Mouse (Mus musculus): ENCODE results near the gene Mylk.

The Mylk gene

DNA sequence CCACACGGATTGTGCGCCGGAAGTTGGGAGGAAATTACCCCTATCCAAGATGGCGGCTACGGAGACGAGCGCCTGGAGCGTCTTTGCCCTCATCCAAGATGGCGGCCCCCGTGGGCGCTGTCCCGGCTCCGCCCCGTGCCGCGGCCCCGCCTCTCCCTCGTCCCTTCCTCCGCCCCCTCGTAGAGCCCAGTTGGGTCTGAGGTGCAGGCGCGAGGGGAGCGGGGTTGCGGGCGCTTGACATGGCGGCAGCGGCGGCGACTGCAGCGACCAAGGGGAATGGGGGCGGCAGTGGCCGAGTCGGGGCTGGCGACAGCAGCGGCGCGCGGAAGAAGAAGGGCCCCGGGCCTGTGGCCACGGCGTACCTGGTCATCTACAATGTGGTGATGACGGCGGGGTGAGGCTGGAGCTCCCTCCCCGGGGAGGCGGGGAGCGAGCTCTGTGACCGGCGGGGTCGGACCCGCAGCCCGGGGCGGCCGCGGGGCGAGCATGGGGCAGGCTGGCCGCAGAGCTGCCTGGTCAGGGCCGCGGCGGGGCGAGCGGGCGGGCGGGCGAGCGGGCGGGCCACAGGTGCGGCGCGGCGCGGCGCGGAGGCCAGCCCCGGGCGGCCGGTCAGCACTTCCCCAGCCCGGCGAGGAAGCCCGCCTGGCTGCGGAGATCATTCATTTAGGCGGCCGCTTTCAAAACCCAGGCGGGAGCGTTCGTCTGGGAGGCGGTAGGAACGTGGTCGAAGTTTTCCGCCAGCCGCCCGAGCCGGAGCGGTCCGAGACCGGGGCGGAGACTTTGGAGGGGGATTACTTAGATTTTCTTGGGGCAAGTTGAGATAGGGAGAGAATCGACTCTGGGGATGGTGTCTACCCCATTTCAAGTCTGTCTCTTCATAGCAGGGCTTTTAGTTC, 277.5 kb downstream of the Mylk start, which contains the start of gene Hacd2:
Hacd2 (plus strand) TSS at position 187 of the 896 bp plus-strand sequence.
- peak; percentile 85 to 90 for DNase-seq (ENCODE audit: low spot score in 2 of 2)

DNA sequence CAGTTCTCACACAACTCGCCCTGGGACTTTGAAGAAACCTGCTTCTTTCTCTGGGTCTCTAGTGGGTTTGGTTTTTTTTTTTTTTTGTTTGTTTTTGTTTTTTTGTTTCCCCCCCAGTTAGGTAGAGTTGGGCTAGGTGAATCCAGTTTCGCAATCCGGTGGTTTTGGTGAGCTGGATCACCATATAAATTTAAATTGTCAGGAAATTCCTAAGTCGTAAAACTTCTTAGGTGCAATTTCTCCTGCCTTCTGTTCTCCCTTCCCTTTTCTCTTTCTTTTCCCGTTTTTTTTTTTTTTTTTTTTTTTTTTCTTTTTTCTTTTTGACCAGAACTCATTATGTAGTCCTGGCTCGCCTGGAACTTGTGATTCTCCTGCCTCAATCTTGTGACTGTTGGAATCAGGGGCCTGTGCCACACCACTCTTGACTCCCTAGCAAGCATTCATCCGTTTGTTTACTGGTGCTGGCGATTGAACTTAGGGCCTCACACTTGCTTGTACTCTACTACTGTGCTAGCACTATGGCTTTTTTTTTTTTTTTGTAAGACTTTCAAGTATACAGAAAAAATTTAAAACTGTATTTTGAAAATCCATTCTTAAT, 278.2 kb downstream of the Mylk start:
- DNase-seq (ENCODE audit: low spot score in 2 of 2), result no peak

DNA sequence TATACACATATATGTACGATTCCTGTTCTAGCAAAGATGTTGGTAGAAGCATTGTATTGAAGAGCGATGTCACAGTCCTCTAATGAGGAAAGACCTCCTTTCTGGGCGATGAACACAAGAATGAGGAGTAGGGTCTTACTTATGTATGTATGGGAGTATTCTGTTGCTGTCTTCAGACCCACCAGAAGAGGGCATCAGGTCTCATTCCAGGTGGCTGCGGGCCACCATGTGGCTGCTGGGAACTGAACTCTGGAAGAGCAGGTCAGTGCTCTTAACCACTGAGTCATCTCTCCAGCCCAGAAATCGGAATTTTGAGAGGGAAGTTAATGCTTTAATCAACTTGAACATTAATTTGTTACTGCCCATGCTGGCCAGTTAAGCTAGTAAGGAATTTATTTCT, 279.3 kb downstream of the Mylk start:
- no peak for DNase-seq (ENCODE audit: low spot score in 2 of 2)

DNA sequence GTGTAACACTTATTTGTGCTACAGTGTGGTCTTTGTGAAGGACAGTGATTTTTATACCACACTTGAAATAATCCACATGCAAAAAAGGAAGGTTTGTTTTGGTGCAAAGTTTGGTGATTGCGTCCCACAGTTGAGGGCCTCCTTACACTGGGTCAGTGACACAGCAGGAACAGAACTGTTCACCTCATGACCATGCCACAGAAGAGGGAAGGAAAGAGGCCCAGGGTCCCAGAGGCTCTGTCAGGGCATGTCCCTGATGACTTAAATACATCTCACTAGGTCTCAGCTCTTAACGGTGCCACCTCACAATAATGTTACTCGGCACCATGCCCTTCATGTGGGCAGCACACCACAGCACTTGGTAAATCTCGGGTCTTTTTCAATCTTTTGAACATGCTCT, 280.3 kb downstream of the Mylk start:
- DNase-seq (ENCODE audit: low spot score in 2 of 2), result no peak

DNA sequence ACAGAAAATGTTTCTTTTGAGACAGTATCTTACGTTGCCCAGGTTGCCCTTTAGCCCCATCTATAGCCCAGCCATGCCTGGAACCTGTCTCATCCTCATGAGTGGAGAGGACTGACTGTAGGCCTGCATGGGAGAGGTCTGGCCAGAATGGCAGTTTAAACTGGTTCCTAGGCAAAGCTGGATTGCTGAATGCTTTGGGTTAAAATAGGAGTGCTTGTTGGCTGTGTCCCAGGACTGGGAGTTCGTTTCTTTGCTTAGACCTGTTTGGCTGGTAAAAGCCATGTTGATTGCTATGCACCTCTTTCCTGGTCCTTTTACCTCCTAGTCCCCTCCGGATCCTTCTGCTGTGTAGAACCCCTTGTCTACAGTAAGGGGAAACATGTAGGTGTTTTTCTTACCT, 288.2 kb downstream of the Mylk start:
- no peak for DNase-seq (ENCODE audit: low spot score in 2 of 2)

DNA sequence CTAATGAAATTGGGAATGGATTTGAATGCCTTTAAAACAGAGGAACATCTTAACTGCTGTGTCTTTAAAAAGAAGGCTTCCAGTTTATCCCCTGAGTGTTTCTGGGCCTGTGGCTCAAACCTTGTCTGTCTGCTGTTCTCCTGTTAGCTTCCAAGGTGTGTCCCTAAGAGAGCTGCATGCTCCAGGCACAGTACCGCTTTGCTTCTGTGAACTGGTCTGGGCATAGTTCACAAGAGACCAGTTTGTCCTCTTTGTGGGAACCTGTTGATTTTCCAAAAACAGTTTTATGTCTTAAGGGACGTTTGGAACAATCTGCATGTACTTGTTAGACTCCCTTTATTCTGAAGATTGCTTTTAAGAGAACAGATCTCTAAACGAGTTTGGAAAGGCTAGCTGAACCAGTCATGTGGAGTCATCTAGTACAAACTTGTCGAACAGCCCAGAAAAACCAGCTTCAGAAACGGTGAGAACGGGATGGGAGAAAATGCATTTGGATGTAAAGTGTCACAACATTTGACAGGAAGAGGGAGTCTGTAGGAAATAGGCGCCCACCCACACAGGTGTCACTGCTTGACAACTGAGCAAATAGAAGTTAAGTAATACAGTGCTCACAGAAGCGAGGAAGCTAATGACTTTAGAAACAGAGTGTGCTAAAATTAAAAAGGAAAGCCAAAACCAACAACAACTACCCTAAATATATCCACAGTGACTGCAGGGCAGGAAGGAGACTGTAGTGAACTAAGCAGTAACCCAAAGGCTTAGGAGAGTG, 289.0 kb downstream of the Mylk start:
- DNase-seq (ENCODE audit: low spot score in 2 of 2), result no peak

DNA sequence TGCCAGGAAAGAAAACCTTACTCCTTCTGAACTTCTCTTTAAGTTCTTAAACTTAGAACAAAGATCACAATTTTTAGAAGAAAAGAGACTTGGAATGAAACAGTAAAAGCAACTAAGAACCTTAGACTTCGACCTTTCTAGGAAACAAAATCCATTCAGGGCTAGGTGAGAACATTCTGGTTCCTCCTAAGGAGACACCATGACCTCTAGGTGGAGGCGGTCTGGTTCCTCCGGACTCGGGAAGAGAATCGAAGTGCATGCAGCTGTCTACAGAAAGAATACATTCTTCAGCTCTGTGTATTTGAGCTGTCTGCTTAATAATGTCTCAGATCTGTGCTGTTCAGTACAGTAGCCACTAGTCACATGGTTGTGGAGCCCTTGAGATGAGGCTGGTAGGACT, 290.0 kb downstream of the Mylk start:
- DNase-seq (ENCODE audit: low spot score in 2 of 2), result no peak

DNA sequence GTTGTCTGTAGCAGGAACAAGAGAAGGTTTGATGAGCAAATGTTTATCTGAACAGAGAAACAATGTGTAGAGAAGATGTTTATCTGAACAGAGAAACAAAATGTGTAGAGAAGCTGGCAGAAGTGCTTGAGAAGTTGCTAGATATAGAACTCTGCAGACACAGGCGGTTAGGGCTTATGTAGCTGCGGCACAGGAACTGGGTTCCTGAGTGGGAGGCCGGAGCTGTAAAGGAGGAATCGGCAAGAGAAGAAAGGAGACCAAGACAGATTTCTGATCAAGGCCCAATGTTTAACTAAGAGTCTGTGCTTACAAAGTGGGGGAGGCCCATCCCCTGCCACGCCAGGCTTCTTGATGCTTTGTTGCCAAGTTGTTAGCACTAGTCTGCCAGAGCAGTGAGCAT, 291.7 kb downstream of the Mylk start:
- DNase-seq (ENCODE audit: low spot score in 2 of 2), result no peak

DNA sequence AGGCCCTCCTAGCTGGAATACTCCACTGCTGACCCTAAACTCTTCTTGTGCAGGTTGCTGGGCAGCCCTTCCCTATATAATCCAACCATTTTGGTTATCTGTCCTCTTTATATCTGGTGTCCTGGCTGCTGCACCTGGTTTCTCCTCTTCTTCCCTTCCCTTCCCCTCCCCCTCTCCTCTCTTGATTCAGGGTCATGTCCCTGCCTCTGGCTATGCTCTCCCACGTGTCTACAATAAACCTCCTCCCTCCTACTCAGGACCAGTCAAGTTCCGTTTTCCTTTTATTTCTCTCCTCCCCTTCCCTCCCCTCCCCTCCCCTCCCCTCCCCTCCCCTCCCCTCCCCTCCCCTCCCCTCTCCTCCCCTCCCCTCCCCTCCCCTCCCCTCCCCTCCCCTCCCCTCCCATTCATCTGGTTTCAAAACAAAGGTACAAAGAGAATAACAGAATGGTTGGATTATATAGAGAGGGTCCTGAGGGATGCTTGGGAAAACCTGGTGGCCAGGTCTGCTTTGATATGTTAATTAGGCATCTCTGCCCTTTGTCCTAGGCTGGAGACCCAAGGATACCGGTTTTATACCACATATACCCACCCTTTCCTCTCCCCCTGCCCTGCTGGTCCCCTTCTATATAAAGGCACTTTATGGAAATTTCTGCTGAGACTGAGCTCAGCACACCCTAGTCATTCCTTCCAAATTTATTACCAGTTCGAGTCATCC, 293.5 kb downstream of the Mylk start:
- no peak for DNase-seq (ENCODE audit: low spot score in 2 of 2)

DNA sequence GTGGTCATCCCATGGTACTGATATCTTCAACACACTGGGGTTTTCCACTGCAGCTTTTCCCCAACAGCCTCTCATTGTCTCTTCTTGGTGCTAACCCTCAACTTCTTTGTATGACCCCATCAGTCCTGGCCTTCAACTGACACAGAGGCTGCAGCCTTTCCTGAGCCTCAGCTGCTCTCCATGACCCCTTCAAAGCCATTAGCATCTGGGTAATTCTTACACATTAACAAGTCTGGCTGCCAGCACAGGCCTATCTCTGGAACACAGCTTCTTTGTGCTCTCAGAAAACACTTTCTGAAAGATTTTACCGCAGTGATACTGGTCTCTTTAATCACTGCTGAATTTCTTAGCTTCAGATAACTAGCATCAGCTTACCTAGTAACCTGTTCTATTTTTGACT, 295.1 kb downstream of the Mylk start:
- DNase-seq (ENCODE audit: low spot score in 2 of 2), result no peak

DNA sequence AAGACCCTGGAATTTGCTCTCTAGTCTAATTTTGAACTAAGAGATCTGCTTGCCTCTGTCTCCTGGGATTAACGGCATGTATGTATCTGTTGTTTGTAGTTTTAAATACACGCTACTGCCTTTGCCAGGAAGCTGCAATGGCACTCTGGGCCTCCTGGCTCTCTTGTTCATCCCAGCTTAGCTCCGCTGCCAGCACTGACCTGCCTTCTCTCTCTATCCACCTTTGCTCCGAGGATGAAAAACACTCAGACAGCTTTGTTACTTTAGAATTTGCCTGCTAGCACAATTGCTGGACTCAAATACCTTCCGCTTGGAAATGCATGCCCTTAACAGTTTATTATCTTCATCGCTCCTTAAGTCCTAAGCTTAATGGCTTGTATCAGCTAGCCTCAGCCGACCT, 296.0 kb downstream of the Mylk start:
- DNase-seq (ENCODE audit: low spot score in 2 of 2), result no peak

DNA sequence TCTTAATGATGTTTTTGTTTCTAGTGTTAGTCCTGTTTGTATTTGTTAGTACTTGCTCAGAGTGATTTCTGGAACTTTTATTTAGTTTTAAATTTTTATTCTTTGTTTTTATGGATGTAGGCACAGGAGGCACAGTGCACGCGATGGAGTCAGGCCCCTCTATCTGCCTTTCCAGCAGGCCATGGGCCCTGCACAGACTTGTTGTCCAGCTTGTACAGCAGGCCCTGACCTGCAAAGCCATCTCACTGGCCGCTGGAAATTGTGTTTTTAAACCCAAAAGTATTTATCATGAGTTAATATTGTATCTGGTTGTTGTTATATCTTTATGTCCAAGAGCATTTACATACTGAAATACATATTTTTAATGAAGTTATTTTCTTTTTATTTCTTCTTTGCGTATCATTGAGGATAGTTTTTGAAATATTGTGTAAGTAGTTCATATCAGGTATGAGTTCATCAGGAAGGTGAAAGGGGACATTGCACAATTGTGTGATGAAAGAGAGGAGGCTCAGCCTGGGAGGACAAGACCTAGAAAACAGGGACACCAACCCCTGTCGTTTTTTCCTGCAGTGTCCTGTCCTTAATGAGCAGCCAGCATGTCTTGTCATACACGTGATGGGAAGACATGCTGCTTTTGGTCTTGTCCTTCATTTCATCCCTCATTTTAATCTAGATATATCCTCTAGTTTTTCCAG, 301.2 kb downstream of the Mylk start:
- DNase-seq (ENCODE audit: low spot score in 2 of 2), result no peak

DNA sequence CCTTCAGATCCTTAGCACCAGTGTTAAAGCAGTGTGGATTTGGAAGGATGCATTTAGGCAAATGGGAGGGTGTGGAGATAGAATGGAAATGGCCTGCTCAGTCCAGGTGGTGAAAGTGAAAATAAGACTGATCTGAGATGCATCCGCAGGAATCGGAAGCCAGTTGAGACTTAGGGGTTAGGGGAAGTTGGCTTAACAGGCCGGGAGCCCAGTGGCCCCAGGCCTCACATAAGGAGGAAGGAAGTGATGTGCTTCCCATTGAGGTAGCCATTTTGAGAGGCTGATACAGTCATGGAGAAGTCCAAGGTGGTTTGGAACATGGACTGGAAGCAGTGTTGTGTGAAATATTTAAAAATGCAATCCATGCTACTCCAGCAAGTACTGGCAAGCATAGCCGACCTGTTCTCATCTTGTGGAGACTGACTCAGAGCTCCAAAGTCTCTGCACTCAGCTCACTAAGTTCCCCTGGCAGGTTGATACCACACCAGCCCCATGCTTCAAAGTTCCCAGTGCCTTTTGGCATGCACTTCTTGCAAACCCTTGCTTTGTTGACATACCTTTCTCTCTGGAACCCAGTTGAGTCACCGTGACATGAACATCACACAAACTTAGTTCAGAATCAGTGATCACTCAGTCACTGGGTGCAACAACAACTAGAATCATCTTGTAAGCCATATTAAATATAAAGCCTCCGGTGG, 302.4 kb downstream of the Mylk start:
- DNase-seq (ENCODE audit: low spot score in 2 of 2), result no peak

DNA sequence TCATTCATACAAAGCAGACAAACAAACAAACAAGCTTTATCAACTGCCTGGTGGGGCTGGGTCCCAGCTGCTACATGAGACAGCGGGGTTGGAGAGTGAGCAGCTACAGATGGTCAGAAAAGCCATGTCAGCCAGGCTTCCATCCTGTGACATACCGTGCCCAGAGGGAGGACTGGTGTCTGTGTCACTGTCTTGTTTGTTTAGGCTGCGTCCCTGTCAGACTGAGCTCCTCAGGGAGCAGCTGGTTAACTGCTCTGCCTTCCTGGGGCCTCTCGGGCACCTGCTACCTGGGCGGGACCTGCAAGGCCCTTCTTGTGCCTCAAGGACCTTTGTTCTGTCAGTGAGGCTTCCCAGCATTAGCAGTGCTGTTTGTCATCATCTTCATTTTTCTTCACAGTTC, 306.1 kb downstream of the Mylk start:
- DNase-seq (ENCODE audit: low spot score in 2 of 2), result no peak

Measured in frontal cortex, postnatal 25 days (tissue).